Mouse (Mus musculus): ENCODE data around the gene Abhd17c.

The Abhd17c gene

GRCm38 (mm10) chr7:84116621-84117542 is 34.8 kb downstream of the Abhd17c start:
- DNase-seq, result no peak

GRCm38 (mm10) chr7:84115385-84115784 is 36.3 kb downstream of the Abhd17c start:
- no peak for DNase-seq

DNA sequence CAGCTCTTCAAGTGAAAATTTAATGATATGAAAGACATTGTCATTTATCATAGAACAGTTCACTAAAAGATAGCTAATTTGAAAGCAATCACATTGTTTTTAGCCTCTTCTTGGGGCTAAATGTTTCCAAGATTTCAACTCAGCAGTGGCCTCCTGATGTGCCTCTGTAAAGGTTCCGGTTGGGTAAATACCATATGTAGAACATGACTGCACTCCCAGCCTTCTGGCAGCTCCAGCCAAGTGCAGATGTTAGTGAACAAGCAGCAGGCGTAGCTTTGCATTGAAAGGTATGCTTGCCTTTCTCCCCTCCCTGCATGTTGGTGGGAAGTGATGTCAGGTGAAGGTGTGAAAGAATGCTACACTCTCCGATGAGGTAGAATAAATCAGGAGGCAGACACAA is 36.9 kb downstream of the Abhd17c start:
- DNase-seq, result no peak

DNA sequence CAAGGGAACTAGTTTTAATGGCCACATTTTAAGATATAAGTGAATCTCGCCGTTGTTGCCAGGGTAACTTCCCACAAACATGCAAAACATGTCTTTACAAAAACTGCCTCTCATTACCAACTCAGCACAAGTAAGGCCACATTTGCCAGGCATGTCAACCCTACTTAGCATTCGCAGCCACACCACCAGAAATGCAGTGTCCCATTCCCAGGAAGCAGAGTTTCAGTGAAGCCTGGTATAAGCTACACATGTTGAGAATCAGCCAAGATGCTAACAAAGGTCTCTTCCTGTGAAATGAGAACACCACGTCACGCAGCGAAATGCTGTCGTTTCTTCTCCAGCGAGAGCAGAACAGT is 38.7 kb downstream of the Abhd17c start:
- no peak for DNase-seq

DNA sequence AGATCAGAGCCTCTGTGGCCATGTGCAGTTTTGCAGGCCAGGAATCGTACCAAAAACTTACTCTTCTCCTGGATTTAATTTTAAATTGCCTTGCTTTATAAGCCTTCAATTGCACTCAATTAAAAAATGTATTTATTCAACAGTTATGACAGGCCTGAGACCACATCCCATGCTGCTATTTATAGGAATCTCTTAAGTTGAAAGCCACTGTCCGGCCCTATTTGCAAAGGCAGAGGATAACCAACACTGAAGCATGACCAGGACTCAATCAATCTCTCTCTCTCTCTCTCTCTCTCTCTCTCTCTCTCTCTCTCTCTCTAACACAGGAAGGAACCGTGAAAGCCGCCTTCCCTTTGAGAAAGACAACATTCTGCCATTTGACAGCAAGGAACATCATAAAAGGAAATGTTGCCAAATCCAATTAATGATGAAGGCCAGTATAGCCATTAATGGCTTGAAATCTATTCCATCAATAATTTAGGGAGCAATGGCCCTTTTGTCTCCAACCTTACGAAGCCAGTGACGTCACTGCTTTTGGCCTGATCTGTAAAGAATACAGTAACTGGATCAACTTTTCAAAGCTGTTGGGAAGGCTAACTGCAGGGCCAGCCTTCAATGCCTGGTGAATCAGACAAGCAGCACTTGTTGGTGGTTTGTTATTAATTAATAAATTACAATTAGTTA is 39.2 kb downstream of the Abhd17c start:
- DNase-seq, result no peak

GRCm38 (mm10) chr7:84111716-84112350 is 39.9 kb downstream of the Abhd17c start:
- DNase-seq, result no peak

GRCm38 (mm10) chr7:84106942-84107341 is 44.8 kb downstream of the Abhd17c start:
- DNase-seq, result no peak

DNA sequence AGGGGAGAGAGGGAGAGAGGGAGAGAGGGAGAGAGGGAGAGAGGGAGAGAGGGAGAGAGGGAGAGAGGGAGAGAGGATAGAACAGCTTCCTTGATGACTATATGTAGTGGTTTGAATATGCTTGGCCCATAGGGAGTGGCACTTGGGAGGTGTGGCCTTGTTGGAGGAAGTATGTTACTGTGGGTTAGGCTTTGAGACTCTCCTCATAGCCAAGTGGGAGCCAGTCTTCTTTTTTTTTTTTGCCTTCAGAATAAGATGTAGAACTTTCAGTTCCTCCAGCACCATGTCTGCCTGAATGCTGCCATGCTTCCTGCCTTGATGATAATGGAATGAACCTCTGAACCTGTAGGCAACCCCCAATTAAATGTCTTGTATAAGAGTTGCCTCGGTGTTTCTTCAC is 49.1 kb downstream of the Abhd17c start:
- DNase-seq, result no peak

- DNase-seq, result no peak
Measured at GRCm38 (mm10) chr7:84100672-84101071, 51.0 kb downstream of the Abhd17c start.

DNA sequence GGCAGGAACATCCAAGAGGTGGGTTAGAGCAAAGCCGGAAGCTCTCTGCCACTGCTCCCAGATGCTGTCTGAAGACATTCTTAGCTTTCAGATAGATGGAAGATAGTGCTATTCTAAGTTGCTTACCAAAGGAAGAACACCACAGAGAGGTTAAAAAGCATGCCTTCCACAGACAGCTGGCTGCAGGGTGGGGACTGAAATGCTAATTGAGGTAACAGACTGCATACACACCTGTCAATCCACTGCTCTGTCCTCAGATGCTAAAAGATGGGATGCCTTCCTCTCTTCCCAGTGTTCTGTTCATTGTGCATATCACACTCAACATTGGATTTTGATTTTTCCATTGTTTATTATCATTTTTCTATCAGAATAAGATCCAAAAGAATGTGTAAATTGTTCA is 53.6 kb downstream of the Abhd17c start:
- DNase-seq, result no peak

GRCm38 (mm10) chr7:84096501-84096900 is 55.2 kb downstream of the Abhd17c start:
- peak; percentile 42 for DNase-seq

DNA sequence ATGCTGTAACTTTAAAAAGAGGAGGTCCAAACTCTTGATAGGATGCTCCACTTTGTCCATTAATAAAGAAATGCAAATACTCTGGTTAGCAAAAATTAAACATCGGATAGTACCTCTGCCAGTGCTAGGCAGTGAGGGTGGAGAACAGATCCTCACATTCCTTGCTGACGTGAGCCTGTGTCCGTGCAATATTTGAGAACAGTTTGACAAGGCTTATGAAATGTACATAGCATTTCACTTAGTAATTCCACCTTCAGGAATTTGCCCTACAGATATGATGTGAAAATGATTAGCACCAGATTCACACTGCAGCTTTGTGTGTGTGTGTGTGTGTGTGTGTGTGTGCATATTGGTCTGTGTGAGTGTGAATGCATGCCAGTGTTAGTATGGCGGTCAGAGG is 60.9 kb downstream of the Abhd17c start:
- no peak for DNase-seq

DNA sequence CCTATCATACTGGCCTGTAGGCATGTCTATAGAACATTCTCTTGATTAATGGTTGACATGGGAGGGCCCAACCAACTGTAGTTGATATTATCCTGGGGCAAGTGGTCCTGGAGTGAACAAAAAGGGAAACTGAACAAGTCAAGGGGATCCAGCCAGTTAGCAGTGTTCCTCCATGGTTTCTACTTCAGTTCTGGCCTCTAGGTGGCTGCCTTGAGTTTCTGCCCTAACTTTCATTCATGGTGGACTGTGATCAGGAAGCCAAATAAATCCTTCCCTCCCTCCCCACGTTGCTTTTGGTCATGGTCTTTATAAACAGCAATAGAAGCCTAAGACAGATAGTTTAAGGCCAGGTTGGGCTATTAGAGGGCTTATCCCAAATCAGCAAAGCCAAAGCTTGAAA is 61.9 kb downstream of the Abhd17c start:
- DNase-seq, result no peak

GRCm38 (mm10) chr7:84088971-84089370 is 62.7 kb downstream of the Abhd17c start:
- DNase-seq, result peak; percentile 54

GRCm38 (mm10) chr7:84088191-84088590 is 63.5 kb downstream of the Abhd17c start:
- no peak for DNase-seq

- peak; percentile 87 for DNase-seq
Measured at GRCm38 (mm10) chr7:84086039-84086829, 65.5 kb downstream of the Abhd17c start, which contains the start of gene Cemip. TSS of gene Cemip (minus strand) at chr7:84086502.

GRCm38 (mm10) chr7:84085049-84085945 is 66.4 kb downstream of the Abhd17c start:
- peak; percentile 45 for DNase-seq

GRCm38 (mm10) chr7:84077257-84078013 is 74.3 kb downstream of the Abhd17c start:
- no peak for DNase-seq

GRCm38 (mm10) chr7:84074266-84074665 is 77.4 kb downstream of the Abhd17c start:
- no peak for DNase-seq

DNA sequence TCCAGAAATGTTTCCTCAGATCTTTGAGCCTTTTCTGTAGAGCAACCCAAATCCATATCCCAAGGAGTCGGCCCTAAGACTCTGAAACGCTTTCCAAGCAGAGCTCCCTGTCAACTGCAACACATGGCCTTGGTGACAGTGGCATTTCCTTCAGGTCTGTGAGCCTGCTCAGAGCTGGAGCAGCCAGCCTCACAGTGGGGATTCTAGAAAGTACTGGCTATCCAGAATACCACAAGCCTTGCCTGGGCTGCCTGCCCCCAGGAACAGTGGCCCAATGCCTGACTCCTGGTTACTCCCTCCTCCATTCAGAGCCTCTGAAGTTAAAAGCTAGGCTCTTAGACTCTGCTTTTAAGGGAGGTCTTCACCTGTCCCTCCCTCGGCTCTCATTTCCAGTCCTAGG is 77.8 kb downstream of the Abhd17c start:
- DNase-seq, result no peak

DNA sequence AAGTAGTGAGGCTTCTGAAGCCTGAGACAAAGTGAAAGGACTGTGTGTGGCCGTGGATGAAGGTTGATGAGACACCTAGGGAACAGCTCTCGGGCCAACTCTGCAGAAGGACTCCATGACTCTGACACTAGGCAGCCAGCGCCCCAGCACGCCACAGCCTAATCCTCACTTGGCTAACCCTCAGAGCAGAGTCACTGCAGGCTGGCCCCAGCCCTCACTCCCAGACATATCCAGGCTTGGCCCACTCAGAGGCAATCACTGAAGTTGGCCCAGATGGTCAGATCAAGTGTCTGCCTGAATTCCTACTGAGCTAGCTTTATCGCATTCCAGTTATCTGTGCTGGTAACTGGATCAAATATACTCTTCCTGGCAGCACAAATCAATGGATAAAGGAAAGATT is 82.8 kb downstream of the Abhd17c start:
- peak; percentile 84 for DNase-seq
